Mouse (Mus musculus) frontal cortex, postnatal 25 days (tissue): ENCODE measurements around the gene Ubxn1.
"Not testable (repeated sequence)": the region's sequence is repeated elsewhere in the genome, so short reads cannot be mapped to it uniquely, and the experiment has no call there.

Source experiments
- DNase-seq, 2 experiments: peaks; one replicate each; pipeline ENCODE4 v3.0.0; 2022; ENCODE audit warnings: low spot score in 2 of 2

Ubxn1 gene

DNA sequence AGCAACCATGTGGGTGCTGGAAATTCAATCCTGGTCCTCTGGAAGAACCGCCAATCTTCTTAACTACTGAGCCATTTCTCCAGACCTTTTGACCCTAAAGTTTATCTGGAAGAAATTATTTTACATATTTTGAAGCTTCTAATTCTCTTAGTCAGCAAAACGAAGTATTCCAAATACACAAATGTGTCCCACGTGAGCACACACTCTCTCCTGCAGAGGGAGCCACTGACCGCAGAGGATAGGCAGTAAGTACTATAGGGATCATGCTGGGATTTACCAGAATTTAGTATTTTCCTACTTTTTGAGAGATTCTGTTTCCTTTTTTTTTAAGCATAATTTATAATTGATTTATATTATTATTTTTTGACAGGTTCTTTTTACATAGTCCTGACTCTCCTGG is 13.6 kb upstream of the Ubxn1 start:
- DNase-seq = no peak

DNA sequence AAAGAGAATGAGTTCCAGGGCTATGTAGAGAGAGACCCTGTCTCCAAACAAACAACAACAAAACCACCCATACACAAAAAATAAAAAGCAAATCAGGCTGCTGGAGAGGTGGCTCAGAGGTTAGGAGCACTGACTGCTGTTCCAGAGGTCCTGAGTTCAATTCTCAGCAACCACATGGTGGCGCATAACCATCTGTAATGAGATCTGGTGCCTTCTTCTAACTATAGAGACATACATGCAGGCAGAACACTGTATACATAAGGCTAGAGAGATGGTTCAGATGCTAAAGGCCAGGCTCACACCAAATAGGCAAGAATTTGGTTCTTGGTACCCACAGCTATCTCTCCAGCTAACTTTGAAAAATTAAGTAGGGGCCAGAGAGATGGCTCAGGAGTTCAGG is 12.3 kb upstream of the Ubxn1 start:
- no peak for DNase-seq

GRCm38 (mm10) chr19:8864265-8864664 is 7.0 kb upstream of the Ubxn1 start:
- no peak for DNase-seq

- not testable (repeated sequence) for DNase-seq
These were observed 915 bp upstream of the Ubxn1 start for GRCm38 (mm10) chr19:8870381-8870780.

DNA sequence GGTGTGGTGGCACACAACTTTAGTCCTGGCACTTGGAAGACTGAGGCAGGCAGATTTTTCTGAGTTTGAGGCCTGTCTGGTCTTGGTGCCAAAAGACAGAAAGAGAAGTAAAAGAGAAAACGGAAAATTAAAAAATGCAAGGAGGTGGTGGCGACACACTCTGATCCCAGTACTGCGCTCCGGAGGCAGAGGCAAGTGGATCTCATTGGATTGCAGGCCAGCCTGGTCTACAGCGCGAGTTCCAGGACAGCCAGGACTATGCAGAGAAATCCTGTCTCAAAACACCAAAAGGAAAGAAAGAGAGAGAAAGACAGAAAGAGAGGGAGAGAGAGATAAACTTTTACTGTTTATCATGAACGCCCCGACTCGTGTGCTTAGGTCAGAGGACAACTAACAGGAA is 458 bp upstream of the Ubxn1 start:
- DNase-seq = no peak

DNA sequence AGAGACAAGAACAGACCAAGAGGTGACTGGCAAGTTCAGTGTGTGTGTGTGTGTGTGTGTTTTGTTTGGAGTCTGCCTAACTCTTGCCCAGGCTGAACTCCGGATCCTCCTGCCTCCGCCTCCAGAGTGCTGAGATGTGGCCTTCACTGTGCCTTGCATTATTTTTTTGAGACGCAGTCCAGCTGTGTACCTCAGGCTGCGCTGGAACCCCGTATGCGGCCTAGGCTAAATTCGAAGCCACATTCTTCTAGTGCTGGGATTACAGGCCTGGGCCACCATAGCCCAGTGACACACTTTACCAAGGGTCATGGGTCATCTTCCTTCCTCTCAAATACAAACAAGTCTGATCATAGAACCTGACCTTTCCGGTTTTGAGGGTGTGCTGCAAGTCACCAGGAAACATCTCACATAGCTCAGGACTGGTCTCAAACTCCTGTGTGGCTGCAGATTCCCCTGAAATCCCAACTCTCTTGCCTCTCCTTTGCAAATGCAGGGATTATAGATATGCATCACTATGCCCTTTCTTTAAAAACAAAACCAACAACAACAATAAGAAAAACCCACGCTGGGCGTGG is 1.1 kb downstream of the Ubxn1 start:
- DNase-seq = no peak

DNA sequence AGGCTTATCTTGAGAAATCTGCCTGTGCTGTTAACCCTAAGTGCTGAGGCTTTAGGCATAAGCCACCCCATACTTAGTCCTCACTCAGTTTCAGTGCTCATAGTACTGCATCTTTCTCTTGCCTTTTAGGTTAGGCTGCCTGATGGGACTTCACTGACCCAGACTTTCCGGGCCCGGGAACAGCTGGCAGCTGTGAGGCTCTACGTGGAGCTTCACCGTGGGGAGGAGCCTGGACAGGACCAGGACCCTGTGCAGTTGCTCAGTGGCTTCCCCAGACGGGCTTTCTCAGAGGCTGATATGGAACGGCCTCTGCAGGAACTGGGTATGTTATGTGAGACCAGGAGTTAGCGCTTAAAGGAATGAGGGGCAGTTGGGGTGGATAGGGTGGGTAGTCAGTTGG is 3.7 kb downstream of the Ubxn1 start:
- no peak for DNase-seq

DNA sequence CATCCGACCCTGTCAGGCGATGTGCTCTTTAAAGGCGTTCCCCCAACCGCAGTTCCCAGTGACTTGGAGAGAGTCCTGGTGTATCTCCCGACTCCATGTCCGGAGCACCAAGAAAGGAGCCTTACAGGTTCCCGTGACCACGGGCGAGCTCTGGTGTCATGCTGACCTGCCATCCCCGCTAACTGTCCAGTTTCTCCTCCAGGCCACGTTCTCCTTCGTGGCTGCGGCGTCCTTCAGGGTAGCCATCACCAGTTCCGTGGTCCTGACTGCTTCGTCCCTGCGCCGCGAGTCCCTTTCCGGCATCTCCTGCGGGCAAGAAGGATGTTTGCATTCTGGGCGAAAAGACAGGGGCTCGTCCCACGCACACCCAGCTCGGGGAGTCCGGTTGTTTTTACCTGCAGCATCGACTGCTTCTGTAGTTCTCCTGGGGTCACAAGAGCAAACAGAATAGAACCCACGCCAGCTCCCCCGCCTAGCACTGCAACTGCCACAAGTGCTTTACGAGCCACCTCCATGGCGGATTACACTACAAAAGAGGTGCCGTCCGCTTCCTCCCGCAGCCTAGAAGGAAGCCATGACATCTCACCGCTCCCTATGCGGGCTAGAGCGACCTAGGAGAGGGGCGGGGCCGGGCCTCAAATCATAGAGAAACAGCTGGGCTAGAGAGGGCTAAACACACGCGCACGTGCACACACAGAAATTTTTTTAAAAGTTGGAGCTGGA is 9.2 kb downstream of the Ubxn1 start, which contains the start of gene Uqcc3:
Gene Uqcc3 (minus strand): TSS at position 613 of the 723 bp plus-strand sequence.
- peak; percentile 77 to 82 for DNase-seq

- no peak for DNase-seq
These were observed 9.7 kb downstream of the Ubxn1 start for GRCm38 (mm10) chr19:8881034-8881392.

DNA sequence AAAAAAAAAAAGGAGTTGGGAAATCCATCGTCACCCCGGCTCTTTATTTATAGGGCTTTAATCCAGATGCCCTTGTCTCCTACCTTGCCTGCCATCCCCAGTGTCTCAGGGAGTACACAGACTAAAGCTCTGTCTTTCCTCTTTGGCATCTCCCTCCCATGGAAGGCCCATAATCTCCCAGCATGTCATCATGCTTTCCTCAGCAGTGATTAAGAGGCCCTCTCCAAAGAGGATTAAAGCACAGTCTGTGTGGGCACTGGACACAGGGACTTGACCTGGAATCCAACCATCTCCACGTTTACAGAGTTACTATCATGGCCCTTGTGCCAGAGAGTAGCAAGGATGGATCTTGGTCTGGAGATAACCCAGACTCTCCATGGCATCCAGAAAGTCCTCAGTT is 12.3 kb downstream of the Ubxn1 start, which contains the start of the genes Lbhd1 and Gm49403:
Gene Lbhd1 (plus strand): TSS at position 117 of the 400 bp plus-strand sequence.
Gene Gm49403 (plus strand): TSS at position 315 of the 400 bp plus-strand sequence.
- no peak for DNase-seq

DNA sequence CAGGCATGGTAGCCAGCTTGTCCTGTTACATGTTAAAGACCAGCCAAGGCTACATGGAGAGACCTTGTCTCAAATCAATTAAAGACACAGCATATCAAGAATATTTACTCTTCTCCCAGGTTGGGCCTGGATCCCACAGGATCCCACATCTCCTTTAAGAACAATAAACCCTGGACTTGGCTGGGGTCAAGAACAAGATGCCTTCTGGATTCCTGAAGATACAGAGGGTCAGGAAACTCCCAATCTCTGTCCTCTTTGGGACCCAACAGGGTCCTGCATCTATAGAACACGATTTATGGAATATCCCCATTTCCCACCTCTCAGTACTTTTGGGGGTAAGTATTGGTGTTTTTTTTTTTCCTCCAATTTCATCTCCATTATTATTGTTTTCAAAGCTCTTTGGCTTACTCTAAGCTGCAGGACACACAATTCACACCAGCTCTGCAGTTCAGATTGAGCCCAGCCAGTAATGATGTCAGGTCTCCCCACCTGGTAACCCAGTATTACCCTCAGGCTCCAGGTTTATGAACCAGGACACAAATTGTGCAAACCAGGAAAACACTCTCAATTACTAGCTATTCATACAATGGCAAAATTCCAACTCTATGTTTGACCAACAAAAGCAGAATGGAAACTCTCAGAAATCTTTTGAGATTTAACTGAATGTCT is 15.8 kb downstream of the Ubxn1 start:
- no peak for DNase-seq

DNA sequence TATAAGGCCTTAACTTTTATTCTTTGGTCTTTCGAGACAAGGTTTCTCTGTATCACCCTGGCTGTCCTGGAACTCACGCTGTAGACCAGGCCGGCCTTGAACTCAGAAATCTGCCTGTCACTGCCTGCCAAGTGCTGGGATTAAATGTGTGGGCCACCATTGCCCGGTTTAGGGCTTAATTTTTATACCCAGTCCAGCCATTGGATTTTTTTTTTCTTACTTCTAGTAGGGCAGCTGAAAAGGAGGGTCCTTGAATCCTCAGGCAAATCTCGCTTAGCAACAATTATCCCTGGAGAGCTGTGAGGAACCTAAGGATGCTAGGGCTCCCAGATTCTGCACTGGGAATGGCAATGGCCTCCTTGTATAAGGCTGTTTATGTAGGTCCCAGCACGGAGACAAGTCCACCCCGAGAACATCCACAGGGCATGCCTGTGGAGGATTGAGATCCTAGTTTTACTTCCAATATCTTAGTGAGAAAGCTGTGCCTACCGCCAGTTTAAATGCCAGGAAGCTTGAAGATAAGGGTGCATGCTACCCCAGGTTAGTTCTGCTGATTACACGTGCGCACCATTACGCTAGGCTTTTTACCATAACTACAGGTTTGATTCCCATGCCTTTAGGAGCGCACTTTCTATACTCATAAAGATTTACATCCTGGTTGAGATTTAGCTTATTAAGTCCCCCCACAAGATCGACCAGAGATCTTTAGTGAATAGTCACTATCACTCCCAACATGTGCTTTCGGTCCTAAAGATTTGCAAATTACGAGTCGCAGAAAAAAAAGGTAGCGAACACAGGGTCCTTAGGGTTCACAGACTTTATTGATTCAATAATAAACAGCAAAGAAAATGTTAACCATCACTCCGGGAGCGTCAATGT is 16.5 kb downstream of the Ubxn1 start:
- DNase-seq = no peak

DNA sequence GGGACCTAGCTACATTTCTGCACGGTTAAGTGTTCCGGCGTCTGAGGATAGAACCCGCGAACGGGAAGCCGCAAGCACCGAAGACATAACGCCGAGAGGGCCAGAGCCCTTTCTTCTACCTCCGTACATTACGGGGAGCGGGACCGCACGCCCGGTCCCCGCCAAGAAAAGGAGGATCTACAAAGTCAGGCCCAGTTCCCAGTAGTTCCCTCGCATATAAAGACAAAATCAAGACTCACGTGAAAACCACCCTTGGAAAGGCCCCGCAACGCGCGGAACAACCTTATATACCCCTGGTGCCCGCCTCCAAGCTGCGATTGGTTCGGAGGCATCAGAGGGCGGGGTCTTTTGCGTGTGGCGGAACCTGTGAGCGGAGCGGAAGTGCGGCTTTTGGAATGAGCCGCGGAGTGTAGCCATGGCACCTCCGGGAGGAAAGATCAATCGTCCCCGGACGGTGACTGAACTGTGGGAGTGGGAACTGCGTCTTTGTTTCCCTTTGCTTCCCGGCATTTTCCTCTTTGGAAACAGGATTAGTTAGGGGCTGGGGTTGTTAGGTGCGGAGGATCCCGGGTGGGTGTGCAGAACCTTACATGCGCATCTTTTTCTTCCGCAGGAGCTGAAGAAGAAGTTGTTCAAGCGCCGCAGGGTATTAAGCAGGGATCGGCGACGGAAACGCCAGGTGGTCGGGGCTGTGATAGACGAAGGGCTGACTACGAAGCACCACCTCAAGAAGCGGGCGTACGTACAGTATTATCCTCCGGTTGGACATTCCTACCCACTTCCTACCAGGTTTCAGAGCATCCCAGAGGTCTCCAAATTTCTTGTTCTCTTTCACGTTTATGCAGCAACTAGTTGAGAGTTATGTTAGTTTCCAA is 17.5 kb downstream of the Ubxn1 start, which contains the start of the genes 1810009A15Rik and Gm49416:
Gene 1810009A15Rik (plus strand): TSS at position 343 of the 875 bp plus-strand sequence.
Gene Gm49416 (plus strand): TSS at position 416 of the 875 bp plus-strand sequence.
- peak; percentile 85 to 92 for DNase-seq

DNA sequence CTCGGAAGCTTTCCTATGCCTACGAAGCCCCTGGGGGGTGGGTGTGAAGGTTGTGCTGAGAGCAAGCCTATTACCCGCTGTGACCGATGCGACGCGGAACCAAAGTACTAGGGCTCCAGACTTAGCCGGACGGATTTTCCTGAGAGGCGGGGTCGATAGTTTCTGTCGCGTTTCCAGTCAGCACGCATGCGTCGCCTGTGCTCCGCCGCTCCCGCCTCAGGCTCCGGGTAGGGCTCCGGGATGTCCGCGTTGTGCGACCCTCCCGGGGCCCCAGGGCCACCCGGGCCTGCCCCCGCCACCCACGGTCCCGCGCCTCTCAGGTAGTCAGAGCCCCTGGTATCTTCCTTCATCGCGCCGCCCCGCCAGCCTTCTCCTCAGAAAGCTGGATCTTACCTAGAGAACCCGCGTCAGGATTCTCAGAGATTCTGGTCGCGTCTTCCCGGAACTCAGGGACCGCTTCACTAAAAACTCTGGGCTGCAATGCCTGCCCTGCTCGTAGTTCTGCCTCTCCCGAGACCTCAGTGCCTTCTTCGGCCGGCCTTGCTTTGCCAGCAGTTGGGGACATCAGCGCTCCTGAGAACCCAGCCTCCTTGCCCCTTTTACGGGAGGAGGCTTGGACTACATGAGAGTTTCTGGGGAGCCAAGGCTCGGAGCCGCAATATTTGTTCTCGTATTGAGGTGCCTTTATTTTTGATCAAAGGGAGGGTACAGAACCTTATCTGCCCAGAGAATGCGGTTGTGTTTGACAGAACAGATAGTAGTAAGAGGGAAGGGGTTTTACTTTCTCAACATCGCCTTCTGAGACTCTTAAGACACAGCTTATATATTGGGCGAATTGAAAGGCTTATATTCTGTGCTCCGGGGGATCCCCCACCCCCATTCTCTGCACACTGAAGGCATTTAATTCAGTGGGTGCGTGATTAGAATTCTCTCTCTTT is 21.8 kb downstream of the Ubxn1 start, which contains the start of gene Ints5:
Gene Ints5 (plus strand): TSS at position 177 of the 938 bp plus-strand sequence.
- DNase-seq = peak; percentile 63 to 83

- DNase-seq = no peak
These were observed 24.2 kb downstream of the Ubxn1 start for GRCm38 (mm10) chr19:8895397-8895960.

DNA sequence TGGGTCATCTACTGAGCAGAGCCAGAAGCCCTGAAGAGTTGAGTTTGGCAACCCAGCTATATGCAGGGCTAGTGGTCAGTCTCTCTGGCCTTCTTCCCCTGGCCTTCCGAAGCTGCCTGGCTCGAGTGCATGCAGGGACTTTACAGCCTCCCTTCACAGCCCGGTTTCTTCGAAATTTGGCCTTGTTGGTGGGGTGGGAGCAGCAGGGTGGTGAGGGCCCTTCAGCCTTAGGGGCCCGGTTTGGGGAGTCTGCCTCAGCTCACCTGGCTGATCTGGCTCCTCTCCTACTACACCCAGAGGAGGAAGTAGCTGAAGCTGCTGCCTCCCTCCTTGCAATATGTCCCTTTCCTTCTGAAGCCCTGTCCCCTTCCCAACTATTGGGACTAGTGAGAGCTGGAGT is 24.9 kb downstream of the Ubxn1 start:
- DNase-seq = not testable (repeated sequence)

DNA sequence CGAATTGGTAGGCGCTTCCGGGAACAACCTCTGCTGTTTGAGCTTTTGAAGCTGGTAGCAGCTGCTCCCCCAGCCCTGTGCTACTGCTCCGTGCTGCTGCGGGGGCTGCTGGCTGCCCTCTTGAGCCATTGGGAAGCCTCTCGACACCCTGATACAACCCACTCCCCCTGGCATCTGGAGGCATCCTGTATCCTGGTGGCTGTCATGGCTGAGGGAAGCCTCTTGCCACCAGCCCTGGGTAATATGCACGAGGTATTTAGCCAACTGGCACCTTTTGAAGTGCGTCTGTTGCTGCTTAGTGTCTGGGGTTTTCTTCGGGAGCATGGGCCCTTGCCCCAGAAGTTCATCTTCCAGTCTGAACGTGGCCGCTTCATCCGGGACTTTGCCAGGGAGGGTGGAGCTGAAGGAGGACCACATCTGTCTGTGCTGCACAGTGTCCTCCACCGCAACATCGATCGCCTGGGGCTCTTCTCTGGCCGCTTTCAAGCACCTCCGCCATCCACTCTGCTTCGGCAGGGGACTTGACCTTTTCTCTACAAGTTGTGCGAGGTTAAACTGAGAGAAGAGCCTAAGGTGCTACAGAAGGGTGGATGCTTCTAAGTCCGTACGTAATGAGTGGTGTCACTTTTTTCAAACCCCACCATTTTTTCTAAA is 26.0 kb downstream of the Ubxn1 start:
- not testable (repeated sequence) for DNase-seq

DNA sequence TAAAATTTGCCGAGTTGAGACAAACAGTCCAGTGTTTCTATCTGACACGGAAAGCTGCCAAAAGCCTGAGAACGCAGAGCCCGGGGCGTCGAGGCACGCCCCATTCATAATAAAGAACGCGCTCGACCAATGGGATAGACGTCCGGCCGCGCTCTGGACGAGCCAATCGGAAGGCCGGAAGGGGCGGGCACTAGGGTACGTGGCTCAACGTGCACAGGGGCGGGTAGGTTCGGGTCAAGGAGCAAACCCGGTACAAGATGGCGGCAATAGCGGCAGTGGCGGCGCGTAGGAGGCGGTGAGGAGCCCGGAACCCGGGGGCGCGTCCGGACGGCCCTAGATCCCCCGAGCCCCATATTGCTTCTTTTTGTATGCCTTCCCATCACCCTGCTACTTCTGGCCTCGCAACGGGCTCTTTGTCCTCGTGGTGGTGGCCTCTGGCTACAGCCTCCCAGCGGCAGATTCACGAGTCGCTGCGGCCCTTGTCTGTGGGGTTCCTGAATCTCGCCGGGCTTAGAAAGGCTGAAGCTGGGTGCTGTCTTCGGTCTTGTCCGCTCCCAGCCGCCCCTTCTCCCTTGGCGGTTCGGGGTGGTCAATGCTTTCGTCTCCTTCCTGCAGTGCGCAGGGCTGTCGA is 26.7 kb downstream of the Ubxn1 start, which contains the start of gene Ganab:
Gene Ganab (plus strand): TSS at position 207 of the 631 bp plus-strand sequence.
- peak; percentile 86 to 96 for DNase-seq
